Mouse (Mus musculus) erythroblast, embryonic 14.5 days (primary cell): ENCODE data around the gene Aadacl3. TPM values are rescaled to one million over a fixed set of nuclear protein-coding genes. Genes with fewer than 3 reads are reported as not detected.

ENCODE experiments used
- H3K27me3 ChIP-seq: 2 replicates; pipeline ENCODE4 v1.6.1; 2012; ENCODE audit warnings: inconsistent platforms; ENCODE audit not compliant: control insufficient read depth
- H3K36me3 ChIP-seq: 2 replicates; pipeline ENCODE4 v1.6.1; 2012; ENCODE audit warnings: mild to moderate bottlenecking, inconsistent platforms; ENCODE audit not compliant: control insufficient read depth
- H3K4me1 ChIP-seq: 2 replicates; pipeline ENCODE4 v1.6.1; 2012; ENCODE audit warnings: inconsistent platforms; ENCODE audit not compliant: control insufficient read depth
- H3K4me3 ChIP-seq: replicated peaks from 2 replicates; pipeline ENCODE3; 2012; ENCODE audit warnings: moderate library complexity, mild to moderate bottlenecking, inconsistent platforms
- H3K9me3 ChIP-seq: 2 replicates; pipeline ENCODE4 v1.6.1; 2012; ENCODE audit warnings: low read length, inconsistent platforms, mixed read lengths; ENCODE audit not compliant: control insufficient read depth
- GATA1 ChIP-seq: IDR thresholded peaks from 2 replicates; pipeline ENCODE4 v1.6.1; 2012; ENCODE audit warnings: low read length, inconsistent platforms, mixed read lengths
- TAL1 ChIP-seq: IDR thresholded peaks from 3 replicates; pipeline ENCODE4 v1.6.1; 2012; ENCODE audit warnings: low read length, inconsistent platforms, mixed read lengths
- polyA plus RNA-seq: library from polyadenylated mRNA; stranded (reverse); fragments of >175 nt; gene quantifications from 2 replicates; pipeline ENCODE4 v1.2.3, GENCODE M21; 2012

Gene Aadacl3
- polyA plus RNA-seq, 1 experiment = not detected

DNA sequence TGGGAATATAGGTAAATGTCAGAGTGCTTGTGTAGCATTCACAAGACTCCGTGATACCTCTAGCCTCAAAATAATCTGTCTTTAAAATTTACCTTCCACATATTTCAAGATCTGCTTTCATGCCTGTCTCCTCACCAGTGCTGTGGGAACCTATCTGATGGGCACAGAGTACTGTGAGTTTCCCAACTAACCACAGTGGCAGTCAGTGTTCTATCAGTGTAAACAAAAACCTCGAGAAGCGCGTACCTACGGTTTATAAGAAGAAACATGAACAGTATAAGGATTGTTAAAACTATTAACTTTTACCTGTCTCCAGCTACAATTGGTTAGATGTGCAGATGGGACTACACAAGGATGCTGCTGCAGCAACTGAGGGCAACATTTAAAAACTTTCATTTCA is 30.3 kb downstream of the Aadacl3 start:
- Histone ChIP-seq H3K27me3 (no peaks in the 10 kb centered on the region), H3K36me3 (no peaks in the 10 kb centered on the region), H3K4me3 (no peak overlapping the region), H3K9me3 (no peaks in the 10 kb centered on the region), H3K4me1 (no peaks in the 10 kb centered on the region)
- TF ChIP-seq TAL1 (no peak), GATA1 (no peak)

DNA sequence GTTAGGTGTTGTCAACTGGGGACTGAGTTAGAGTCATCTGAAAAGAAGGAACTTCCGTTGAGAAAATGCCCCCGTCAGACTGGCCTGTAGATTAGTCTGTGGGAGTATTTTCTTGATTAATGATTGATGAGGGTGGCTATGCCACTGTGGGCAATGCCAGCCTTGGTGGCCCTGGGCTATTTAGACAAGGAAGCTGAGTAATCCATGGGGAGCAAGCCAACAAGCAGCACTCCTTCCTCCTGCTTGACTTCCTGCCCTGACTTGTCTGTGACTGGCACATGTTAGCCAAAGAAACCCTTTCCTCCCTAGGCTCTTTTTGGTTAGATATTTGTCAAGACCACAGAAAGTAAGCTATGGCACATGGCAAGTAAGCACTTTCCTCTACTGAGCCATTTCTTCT is 32.8 kb downstream of the Aadacl3 start:
- Histone ChIP-seq H3K9me3 (no peaks in the 10 kb centered on the region), H3K27me3 (no peaks in the 10 kb centered on the region), H3K4me3 (no peak overlapping the region), H3K36me3 (no peaks in the 10 kb centered on the region), H3K4me1 (no peaks in the 10 kb centered on the region)
- no peak for TF ChIP-seq TAL1
- no peak for TF ChIP-seq GATA1

DNA sequence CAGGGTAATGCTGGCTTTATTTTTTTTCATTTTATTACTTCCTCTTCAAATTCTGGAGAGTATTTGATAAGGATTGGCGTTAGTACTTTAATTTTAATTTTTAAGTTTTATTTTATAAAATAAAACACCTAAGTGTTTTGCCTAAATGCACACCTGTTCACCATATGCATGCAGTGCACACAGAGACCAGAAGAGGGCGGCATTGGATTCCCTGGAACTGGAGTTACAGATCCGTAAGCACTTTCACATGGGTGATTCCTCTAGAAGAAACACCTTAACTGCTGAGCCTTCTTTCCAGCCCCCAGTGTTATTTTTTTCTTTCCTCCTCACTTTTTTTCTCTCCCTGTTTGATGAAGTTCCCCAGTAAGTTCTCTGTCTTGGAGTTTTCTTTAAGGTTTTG is 34.7 kb downstream of the Aadacl3 start:
- no peak for TF ChIP-seq GATA1
- no peak for TF ChIP-seq TAL1
- Histone ChIP-seq H3K9me3 (no peaks in the 10 kb centered on the region), H3K36me3 (no peaks in the 10 kb centered on the region), H3K27me3 (no peaks in the 10 kb centered on the region), H3K4me3 (no peak overlapping the region), H3K4me1 (no peaks in the 10 kb centered on the region)

DNA sequence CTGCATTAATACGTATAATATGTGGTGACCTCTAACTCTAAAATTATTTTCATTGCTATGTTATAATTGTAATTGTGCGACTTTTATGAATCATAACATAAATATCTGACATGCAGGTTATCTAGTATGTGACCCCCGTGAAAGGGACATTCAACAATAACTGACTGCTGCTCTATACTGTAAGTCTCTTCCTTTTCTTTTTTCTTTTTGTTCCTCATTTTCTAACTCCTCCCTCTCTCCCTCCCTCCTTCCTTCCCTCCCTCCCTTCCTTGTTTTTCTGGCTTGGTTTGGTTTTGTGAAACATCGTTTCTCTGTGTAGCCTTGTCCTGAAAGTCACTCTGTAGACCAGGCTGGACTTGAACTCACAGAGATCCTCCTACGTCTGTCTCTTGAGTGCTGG is 39.0 kb downstream of the Aadacl3 start:
- no peaks in the 10 kb centered on the region for H3K27me3 ChIP-seq
- H3K4me3 ChIP-seq = no peak overlapping the region
- TF ChIP-seq GATA1 (no peak), TAL1 (no peak)
- H3K9me3 ChIP-seq = no peaks in the 10 kb centered on the region
- no peaks in the 10 kb centered on the region for H3K4me1 ChIP-seq
- H3K36me3 ChIP-seq = no peaks in the 10 kb centered on the region

DNA sequence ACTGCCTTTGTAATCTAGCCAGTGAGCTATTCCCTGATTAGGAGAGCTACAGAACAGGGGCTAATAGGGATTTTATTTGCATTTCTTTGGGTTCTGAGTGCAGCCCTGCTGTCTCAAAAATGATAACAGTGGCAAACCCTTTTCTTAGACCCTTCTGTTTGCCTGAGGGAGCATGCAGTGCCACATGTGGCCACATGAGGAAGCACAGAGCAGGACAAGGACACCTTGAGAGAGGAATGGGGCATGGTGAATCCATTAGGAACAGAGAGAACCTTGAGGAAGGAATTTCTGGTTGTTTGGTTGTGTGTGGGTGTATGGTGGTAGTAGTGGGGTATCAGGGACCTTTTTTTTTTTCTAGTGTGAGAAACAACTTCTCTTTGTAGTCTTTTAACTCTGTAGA is 42.9 kb downstream of the Aadacl3 start:
- Histone ChIP-seq H3K4me1 (no peaks in the 10 kb centered on the region), H3K36me3 (no peaks in the 10 kb centered on the region), H3K4me3 (no peak overlapping the region), H3K27me3 (no peaks in the 10 kb centered on the region), H3K9me3 (no peaks in the 10 kb centered on the region)
- TF ChIP-seq GATA1 (no peak), TAL1 (no peak)

DNA sequence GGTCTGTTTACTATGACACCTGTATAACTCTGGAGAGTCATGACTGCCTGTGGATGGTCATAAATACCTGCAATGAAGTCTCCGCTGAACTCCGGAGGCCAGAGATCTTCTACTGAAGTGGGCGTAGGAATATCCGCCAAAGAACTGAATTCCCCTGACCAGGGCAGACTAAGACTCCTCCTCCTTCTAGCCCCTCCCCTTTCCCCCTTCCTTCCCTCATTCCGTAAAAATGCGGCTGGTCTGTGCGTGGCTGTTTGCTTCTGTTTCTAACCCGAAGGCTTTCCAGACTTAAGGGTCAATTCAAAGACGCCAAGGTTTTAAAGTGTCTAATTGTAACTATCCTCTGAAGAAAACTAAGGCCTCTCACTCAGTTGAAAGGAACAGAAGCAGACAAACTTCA is 55.3 kb downstream of the Aadacl3 start, which contains the start of gene Pramef12:
Gene Pramef12, minus strand, starts transcription at position 175 of the 400 bp plus-strand sequence.
- Histone ChIP-seq H3K36me3 (no peaks in the 10 kb centered on the region), H3K4me3 (no peak within 1 kb of the TSS), H3K27me3 (no peaks in the 10 kb centered on the region), H3K4me1 (no peaks in the 10 kb centered on the region), H3K9me3 (no peaks in the 10 kb centered on the region)
- TF ChIP-seq GATA1 = no peak
- no peak for TF ChIP-seq TAL1

DNA sequence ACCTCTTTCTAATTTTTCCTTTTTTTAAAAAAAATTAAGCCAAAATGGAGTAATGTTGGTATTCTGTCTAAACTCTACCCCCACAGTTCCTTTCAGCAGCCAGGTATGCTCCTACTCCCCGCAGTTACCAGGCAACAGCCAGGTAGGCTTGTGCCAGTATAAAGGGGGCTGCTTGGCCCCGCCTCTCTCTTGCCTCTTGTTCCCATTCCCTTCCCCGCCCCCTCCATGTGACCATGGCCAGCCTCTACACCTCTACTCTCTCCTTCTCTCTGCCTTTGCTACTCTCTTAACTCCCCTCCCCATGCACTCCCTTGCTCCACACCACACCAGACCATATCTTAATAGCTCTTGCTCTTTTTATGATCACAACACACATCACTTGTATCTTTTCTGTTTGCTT is 57.3 kb downstream of the Aadacl3 start:
- no peak overlapping the region for H3K4me3 ChIP-seq
- H3K9me3 ChIP-seq = no peaks in the 10 kb centered on the region
- no peaks in the 10 kb centered on the region for H3K4me1 ChIP-seq
- no peaks in the 10 kb centered on the region for H3K27me3 ChIP-seq
- no peaks in the 10 kb centered on the region for H3K36me3 ChIP-seq
- TF ChIP-seq TAL1 = no peak
- no peak for TF ChIP-seq GATA1

DNA sequence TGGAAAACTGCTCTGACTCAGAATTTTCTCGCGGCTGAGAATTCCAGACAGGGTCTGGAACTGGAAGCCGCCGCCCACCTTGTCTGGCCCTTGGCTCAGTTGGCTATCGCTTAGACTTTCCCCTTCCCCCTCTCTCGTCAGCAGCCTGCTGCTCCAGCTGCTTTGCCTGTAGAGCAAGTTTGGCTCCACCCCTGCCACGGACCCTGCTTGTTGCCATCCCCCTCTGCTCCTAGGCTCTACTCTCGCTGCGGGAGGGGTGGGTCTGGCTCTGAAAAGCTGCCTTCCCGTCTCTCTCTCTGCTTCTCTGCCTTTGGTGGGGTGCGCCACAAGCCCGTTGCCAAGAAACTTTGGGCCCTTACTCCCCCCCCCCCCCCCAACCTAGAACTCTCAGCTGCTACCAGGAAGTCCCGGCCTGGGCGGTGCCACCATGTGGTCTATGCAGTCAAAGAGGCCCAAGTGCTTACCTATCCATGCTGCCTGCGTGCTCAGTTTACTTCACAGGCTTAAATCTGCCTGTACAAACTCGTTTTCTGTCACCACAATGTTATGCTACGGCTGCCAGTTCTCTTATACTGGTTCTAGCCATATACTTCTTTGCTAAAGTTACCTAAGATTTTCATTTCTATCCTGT is 59.0 kb downstream of the Aadacl3 start:
- Histone ChIP-seq H3K9me3 (no peaks in the 10 kb centered on the region), H3K36me3 (no peaks in the 10 kb centered on the region), H3K27me3 (no peaks in the 10 kb centered on the region), H3K4me1 (no peaks in the 10 kb centered on the region), H3K4me3 (no peak overlapping the region)
- TF ChIP-seq TAL1 (no peak), GATA1 (no peak)

Other genes starting within 250 kb of the Aadacl3 start
- gene Pramel5, start 183.3 kb downstream of the Aadacl3 start, polyA plus RNA-seq = not detected in 2 replicates
- not detected in 2 replicates for gene Gm13128, start 133.5 kb downstream of the Aadacl3 start, polyA plus RNA-seq
- not detected in 2 replicates for gene Gm13119, start 105.8 kb downstream of the Aadacl3 start, polyA plus RNA-seq
- gene Pramef20, start 85.8 kb downstream of the Aadacl3 start, polyA plus RNA-seq = not detected in 2 replicates
- not detected in 2 replicates for gene Pramef12, start 55.3 kb downstream of the Aadacl3 start, polyA plus RNA-seq
- gene 1700012P22Rik, start 25.0 kb downstream of the Aadacl3 start, polyA plus RNA-seq = not detected in 2 replicates
- gene Gm9944, start 10.4 kb downstream of the Aadacl3 start, polyA plus RNA-seq = not detected in 2 replicates
- not detected in 2 replicates for gene 9430007A20Rik, start 56.1 kb upstream of the Aadacl3 start, polyA plus RNA-seq
- gene Gm13124, start 101.4 kb upstream of the Aadacl3 start, polyA plus RNA-seq = not detected in 2 replicates
- not detected in 2 replicates for gene Aadacl4, start 150.0 kb upstream of the Aadacl3 start, polyA plus RNA-seq
- not detected in 2 replicates for gene Gm436, start 222.6 kb upstream of the Aadacl3 start, polyA plus RNA-seq